Mouse (Mus musculus): ENCODE measurements around the gene Ston1. TPM values are rescaled to one million over a fixed set of nuclear protein-coding genes. Genes with fewer than 3 reads are reported as not detected.

Ston1 gene
- polyA plus RNA-seq, 1 experiment from 2014 or later: 8.3 TPM

DNA sequence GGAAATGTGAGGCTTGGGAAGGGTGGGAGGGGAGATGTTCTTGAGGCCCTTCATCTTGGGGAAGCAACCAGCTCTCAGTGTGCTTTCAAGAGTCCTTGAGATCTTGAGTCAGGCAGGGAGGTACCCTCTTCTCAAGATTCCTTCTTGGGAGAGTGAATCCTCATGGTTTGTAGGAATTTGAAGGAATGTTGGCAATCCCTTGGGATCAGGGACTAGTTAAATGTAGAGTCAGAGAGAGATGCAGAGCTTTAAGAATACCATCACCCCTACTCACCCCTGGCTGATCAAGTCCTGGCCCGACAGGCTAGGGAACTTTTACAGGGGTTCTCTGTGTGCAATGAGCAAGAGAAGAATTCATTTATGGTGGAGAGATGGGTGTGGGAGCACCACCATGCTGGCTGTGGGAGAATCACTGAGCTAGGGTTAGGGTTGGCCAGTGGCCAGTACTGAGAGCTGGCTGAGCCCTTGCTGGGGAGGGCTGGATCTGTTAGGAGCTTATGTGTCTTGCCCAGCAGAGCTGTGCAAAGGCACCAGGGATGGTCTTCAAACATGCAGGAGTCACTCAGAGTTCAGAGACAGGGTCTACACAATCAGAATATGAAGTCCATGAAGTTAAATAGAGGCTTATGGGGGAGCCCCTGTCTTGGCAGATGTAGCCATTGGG, 18.1 kb downstream of the Ston1 start:
- ATAC-seq (replicated peaks; ENCODE audit: low FRiP score, low read depth): no peak

DNA sequence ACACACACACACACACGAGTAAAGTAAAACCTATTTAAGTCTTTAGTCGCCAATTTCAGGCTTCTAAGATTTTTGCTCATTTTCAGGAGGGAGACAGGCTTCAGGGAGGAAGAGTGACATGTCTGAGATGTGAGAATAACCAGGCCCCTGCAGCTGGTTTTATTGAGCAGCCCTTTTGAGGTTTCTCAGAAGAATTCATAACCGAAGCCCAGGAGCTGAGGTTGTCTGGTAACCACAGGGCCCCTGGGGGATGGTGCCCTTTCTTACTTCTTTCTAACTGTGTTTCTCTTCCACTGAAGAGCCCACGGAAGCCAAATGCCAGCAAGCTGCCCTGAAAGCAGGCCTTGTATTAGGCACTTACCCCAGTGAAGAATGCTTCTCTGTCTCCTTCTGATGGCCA, 23.5 kb downstream of the Ston1 start:
- no peaks in the 10 kb centered on the region for H3K27me3 ChIP-seq (ENCODE audit: insufficient read depth, low read length)
- H3K4me1 ChIP-seq (replicated peaks; ENCODE audit: insufficient read depth, low read length): no peaks in the 10 kb centered on the region; the same call in 1 of the 2 replicates
- no peak for TF ChIP-seq CTCF (IDR thresholded peaks at IDR 0.05; ENCODE audit: low read depth)
- H3K27ac ChIP-seq: no peak overlapping the region
- WGBS: 89% methylated on average over 4 of the region's 4 CpGs
- ATAC-seq (replicated peaks; ENCODE audit: low FRiP score, low read depth) (no peak), DNase-seq (ENCODE audit: low spot score) (no peak)
- H3K4me3 ChIP-seq (replicated peaks; ENCODE audit: low read depth, low read length): no peak overlapping the region
- no peak overlapping the region for H3K4me2 ChIP-seq (ENCODE audit: low read length)
- H3K9me3 ChIP-seq (replicated peaks; ENCODE audit: low read length): no peaks in the 10 kb centered on the region
- no peaks in the 10 kb centered on the region for H3K36me3 ChIP-seq (ENCODE audit: insufficient read depth, low read length)
- no peak overlapping the region for H3K9ac ChIP-seq (ENCODE audit: low read depth, low read length)

More for the DNA sequence above, 18.1 kb downstream of the Ston1 start:
- H3K9me3 ChIP-seq (replicated peaks; ENCODE audit: low read length): no peaks in the 10 kb centered on the region
- DNase-seq (ENCODE audit: low spot score): no peak
- no peak overlapping the region for H3K9ac ChIP-seq (ENCODE audit: low read depth, low read length)
- no peaks in the 10 kb centered on the region for H3K27me3 ChIP-seq (ENCODE audit: insufficient read depth, low read length)
- H3K36me3 ChIP-seq (ENCODE audit: insufficient read depth, low read length): no peaks in the 10 kb centered on the region
- TF ChIP-seq CTCF (IDR thresholded peaks at IDR 0.05; ENCODE audit: low read depth): no peak
- H3K4me1 ChIP-seq (replicated peaks; ENCODE audit: insufficient read depth, low read length): no peaks in the 10 kb centered on the region
- no peak overlapping the region for H3K27ac ChIP-seq
- WGBS: 73% methylated on average over 1 of the region's 1 CpGs
- no peak overlapping the region for H3K4me3 ChIP-seq (replicated peaks; ENCODE audit: low read depth, low read length)
- H3K4me2 ChIP-seq (ENCODE audit: low read length): no peak overlapping the region

DNA sequence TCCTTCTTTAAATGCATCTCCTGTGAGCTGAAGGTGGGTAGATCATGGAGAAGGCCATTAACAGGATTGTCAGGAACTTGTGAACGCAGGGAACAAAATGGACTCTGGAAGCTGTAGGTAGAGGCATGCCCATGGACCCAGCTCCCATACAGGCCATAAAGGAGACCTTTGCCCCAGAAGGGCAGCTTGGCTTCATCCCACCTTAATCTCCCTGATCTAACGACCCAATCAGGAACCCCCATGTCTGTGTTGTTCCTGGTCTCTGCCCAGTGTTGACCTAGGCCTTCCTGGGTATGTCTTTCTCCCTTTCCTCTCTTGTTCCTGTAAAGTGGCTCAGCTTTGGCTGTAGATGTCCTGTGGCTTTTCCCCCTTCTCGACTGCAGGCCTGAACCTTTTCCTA, 23.9 kb downstream of the Ston1 start:
- H3K4me3 ChIP-seq (replicated peaks; ENCODE audit: low read depth, low read length): no peak overlapping the region
- H3K27ac ChIP-seq: no peak overlapping the region
- no peaks in the 10 kb centered on the region for H3K36me3 ChIP-seq (ENCODE audit: insufficient read depth, low read length)
- no peak overlapping the region for H3K4me2 ChIP-seq (ENCODE audit: low read length)
- no peaks in the 10 kb centered on the region for H3K27me3 ChIP-seq (ENCODE audit: insufficient read depth, low read length)
- H3K9ac ChIP-seq (ENCODE audit: low read depth, low read length): no peak overlapping the region
- DNase-seq (ENCODE audit: low spot score) (no peak), ATAC-seq (replicated peaks; ENCODE audit: low FRiP score, low read depth) (no peak)
- TF ChIP-seq CTCF (IDR thresholded peaks at IDR 0.05; ENCODE audit: low read depth): no peak
- 91% methylated on average over 3 of the region's 3 CpGs for WGBS
- no peaks in the 10 kb centered on the region for H3K9me3 ChIP-seq (replicated peaks; ENCODE audit: low read length)
- no peaks in the 10 kb centered on the region; the same call in 1 of the 2 replicates for H3K4me1 ChIP-seq (replicated peaks; ENCODE audit: insufficient read depth, low read length)

DNA sequence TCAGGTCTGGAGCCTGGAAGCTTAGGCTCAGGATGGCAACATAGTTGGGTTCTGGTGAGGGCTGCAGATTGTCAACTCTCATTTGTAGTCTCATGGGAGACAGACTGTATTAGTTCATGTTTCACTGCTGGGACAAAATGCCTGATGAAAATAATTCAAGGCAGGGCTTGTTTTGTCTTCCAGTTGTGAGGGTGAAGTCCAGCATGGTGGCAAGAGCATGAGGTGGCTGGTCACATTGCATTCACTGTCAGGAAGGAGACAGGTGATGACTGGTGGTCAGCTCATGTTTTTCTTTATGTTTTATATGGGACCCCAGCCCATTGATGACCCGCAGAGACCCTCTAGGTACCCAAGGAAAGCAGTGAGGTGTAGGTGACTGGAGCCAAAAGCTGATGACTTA, 25.2 kb downstream of the Ston1 start:
- H3K27ac ChIP-seq: no peak overlapping the region
- H3K9me3 ChIP-seq (replicated peaks; ENCODE audit: low read length): no peaks in the 10 kb centered on the region
- H3K36me3 ChIP-seq (ENCODE audit: insufficient read depth, low read length): no peaks in the 10 kb centered on the region
- H3K4me2 ChIP-seq (ENCODE audit: low read length): no peak overlapping the region
- H3K9ac ChIP-seq (ENCODE audit: low read depth, low read length): no peak overlapping the region
- DNase-seq (ENCODE audit: low spot score): no peak
- H3K4me3 ChIP-seq (replicated peaks; ENCODE audit: low read depth, low read length): no peak overlapping the region
- no peak for ATAC-seq (replicated peaks; ENCODE audit: low FRiP score, low read depth)
- peaks cover 8% of the 10 kb centered on the region; the same call in 1 of the 2 replicates for H3K4me1 ChIP-seq (replicated peaks; ENCODE audit: insufficient read depth, low read length)
- TF ChIP-seq CTCF (IDR thresholded peaks at IDR 0.05; ENCODE audit: low read depth): no peak
- WGBS: 88% methylated on average over 1 of the region's 1 CpGs
- no peaks in the 10 kb centered on the region for H3K27me3 ChIP-seq (ENCODE audit: insufficient read depth, low read length)

DNA sequence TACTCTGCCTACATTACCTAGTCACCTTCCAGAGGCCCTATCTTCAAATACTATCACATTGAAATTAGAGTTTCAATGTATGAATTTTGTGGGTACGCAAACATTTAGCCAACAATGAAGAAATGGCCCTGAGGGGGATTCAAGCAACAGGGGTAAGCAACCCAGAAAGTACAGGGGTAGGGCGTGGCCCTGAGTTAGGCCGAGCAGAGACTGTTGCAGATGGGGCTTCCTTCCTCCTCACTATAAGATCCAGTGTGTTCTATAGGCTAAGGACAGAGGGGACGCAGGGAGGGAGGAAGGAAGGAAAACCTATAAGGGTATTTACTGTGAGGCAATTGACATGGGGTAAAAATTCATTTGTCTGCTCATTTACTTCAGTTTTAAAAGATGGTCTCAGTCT, 26.9 kb downstream of the Ston1 start:
- DNase-seq (ENCODE audit: low spot score) (no peak), ATAC-seq (replicated peaks; ENCODE audit: low FRiP score, low read depth) (no peak)
- H3K27me3 ChIP-seq (ENCODE audit: insufficient read depth, low read length): no peaks in the 10 kb centered on the region
- 86% methylated on average over 4 of the region's 4 CpGs for WGBS
- no peak overlapping the region for H3K9ac ChIP-seq (ENCODE audit: low read depth, low read length)
- H3K27ac ChIP-seq: no peak overlapping the region
- H3K9me3 ChIP-seq (replicated peaks; ENCODE audit: low read length): no peaks in the 10 kb centered on the region
- H3K36me3 ChIP-seq (ENCODE audit: insufficient read depth, low read length): no peaks in the 10 kb centered on the region
- H3K4me2 ChIP-seq (ENCODE audit: low read length): no peak overlapping the region
- no peak overlapping the region for H3K4me3 ChIP-seq (replicated peaks; ENCODE audit: low read depth, low read length)
- H3K4me1 ChIP-seq (replicated peaks; ENCODE audit: insufficient read depth, low read length): peaks cover 13% of the 10 kb centered on the region; the same call in 1 of the 2 replicates
- TF ChIP-seq CTCF (IDR thresholded peaks at IDR 0.05; ENCODE audit: low read depth): no peak

DNA sequence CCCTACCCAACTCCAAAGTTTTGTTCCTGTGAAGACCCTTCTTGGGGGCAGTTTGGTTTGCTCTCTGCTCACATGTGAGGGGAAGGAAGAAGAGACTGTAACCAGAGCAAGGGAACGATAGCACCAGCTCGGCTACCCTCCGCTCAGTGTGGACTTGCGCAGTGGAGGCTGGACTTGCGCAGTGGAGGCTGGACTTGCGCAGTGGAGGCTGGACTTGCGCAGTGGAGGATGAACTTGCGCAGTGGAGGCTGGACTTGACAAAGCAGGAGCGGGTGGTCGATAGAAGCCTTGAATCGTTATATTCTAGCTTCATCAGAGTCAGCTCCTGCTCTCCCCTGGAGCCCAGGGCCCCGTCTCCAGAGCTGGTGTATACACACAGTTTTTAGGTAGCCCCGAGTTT, 27.9 kb downstream of the Ston1 start:
- H3K27me3 ChIP-seq (ENCODE audit: insufficient read depth, low read length): no peaks in the 10 kb centered on the region
- no peak overlapping the region for H3K9ac ChIP-seq (ENCODE audit: low read depth, low read length)
- peak overlapping the region; percentile 88 for H3K27ac ChIP-seq
- H3K9me3 ChIP-seq (replicated peaks; ENCODE audit: low read length): no peaks in the 10 kb centered on the region
- DNase-seq (ENCODE audit: low spot score) (no peak), ATAC-seq (replicated peaks; ENCODE audit: low FRiP score, low read depth) (no peak)
- no peaks in the 10 kb centered on the region for H3K36me3 ChIP-seq (ENCODE audit: insufficient read depth, low read length)
- no peak overlapping the region for H3K4me2 ChIP-seq (ENCODE audit: low read length)
- H3K4me3 ChIP-seq (replicated peaks; ENCODE audit: low read depth, low read length): no peak overlapping the region
- H3K4me1 ChIP-seq (replicated peaks; ENCODE audit: insufficient read depth, low read length): peaks cover 23% of the 10 kb centered on the region
- no peak for TF ChIP-seq CTCF (IDR thresholded peaks at IDR 0.05; ENCODE audit: low read depth)
- WGBS: 88% methylated on average over 13 of the region's 13 CpGs

DNA sequence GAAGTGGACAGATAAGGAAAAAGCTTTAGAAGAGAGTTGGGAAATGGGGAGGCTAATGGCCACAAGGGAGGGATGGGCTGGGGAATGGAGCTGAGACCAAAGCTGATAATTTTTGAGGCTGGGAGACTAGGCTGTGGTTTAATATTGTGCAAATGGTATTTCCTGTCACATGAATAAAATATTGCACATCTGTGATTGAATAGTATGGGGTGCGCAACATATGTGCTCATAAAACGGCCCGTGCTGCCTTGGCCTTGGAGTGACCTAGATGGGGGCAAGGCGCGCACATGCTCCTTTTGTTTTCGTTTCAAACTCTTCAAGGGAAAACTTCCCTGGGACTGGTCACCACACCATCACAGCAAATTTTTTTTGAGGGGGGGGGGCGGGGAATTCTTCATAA, 28.4 kb downstream of the Ston1 start:
- Histone ChIP-seq H3K36me3 (ENCODE audit: insufficient read depth, low read length) (no peaks in the 10 kb centered on the region), H3K4me1 (replicated peaks; ENCODE audit: insufficient read depth, low read length) (peaks cover 24% of the 10 kb centered on the region), H3K27ac (peak overlapping the region; percentile 88), H3K9ac (ENCODE audit: low read depth, low read length) (no peak overlapping the region), H3K4me2 (ENCODE audit: low read length) (peak overlapping the region; percentile 47), H3K27me3 (ENCODE audit: insufficient read depth, low read length) (no peaks in the 10 kb centered on the region), H3K9me3 (replicated peaks; ENCODE audit: low read length) (no peaks in the 10 kb centered on the region), H3K4me3 (replicated peaks; ENCODE audit: low read depth, low read length) (no peak overlapping the region)
- WGBS: 40% methylated on average over 7 of the region's 7 CpGs
- TF ChIP-seq CTCF (IDR thresholded peaks at IDR 0.05; ENCODE audit: low read depth): no peak
- ATAC-seq (replicated peaks; ENCODE audit: low FRiP score, low read depth): 0 out of 2 replicates have a peak, but pooled peaks have one; percentile 4
- peak; percentile 65 for DNase-seq (ENCODE audit: low spot score)

All from kidney, postnatal 0 days (tissue).